Mouse (Mus musculus) myocyte (in vitro differentiated cells): ENCODE data around the gene Tax1bp1.

Experiments used
- MYOD1 ChIP-seq, 3 experiments: IDR thresholded peaks; one replicate each; pipeline ENCODE4 v1.6.1; 2011; ENCODE audit warnings: control low read depth in 2 of 3, low read depth in 2 of 3, mild to moderate bottlenecking in 2 of 3, moderate library complexity in 1 of 3; ENCODE audit not compliant: insufficient read length in 2 of 3, control insufficient read depth in 1 of 3
- MYOG ChIP-seq, 3 experiments: IDR thresholded peaks; one replicate each; pipeline ENCODE4 v1.6.1; 2011; ENCODE audit warnings: control low read depth in 2 of 3, low read depth in 2 of 3, mild to moderate bottlenecking in 2 of 3; ENCODE audit not compliant: insufficient read length in 2 of 3, control insufficient read depth in 1 of 3, insufficient read depth in 1 of 3
- POLR2A ChIP-seq: IDR thresholded peaks from one replicate; pipeline ENCODE4 v1.6.1; 2011; ENCODE audit warnings: low read depth, mild to moderate bottlenecking, control low read depth, moderate library complexity; ENCODE audit not compliant: insufficient read length
- TCF12 ChIP-seq: IDR thresholded peaks from one replicate; pipeline ENCODE4 v1.6.1; 2011; ENCODE audit warnings: mild to moderate bottlenecking, control low read depth; ENCODE audit not compliant: poor library complexity, insufficient read depth, severe bottlenecking

- TF ChIP-seq MYOG (IDR thresholded peaks at IDR 0.05; ENCODE audit: control insufficient read depth in 1 of 3, insufficient read depth in 1 of 3, insufficient read length in 2 of 3, low read depth in 2 of 3) (no peak), MYOD1 (IDR thresholded peaks at IDR 0.05; ENCODE audit: control insufficient read depth in 1 of 3, insufficient read length in 2 of 3, low read depth in 2 of 3) (no peak), TCF12 (no peak), POLR2A (no peak)
Measured at GRCm38 (mm10) chr6:52805237-52805856, 91.8 kb downstream of the Tax1bp1 start.
